Mouse (Mus musculus) yolk sac, embryonic 10.5 days (tissue): ENCODE measurements at regions not wholly inside any gene's neighbourhood (a gene's known extent, or its start where the extent isn't known, plus 50 kb on each side); places are given as distances from the start of the nearest gene placed in this dataset.
A peak's percentile ranks its signal among the peaks of the same experiment; 100 is the strongest.
"Not testable (repeated sequence)": the region's sequence is repeated elsewhere in the genome, so short reads cannot be mapped to it uniquely, and the experiment has no call there.

Experiments
- DNase-seq: peaks from one replicate; pipeline ENCODE4 v3.0.0-alpha.2; 2017; ENCODE audit warnings: low spot score

DNA sequence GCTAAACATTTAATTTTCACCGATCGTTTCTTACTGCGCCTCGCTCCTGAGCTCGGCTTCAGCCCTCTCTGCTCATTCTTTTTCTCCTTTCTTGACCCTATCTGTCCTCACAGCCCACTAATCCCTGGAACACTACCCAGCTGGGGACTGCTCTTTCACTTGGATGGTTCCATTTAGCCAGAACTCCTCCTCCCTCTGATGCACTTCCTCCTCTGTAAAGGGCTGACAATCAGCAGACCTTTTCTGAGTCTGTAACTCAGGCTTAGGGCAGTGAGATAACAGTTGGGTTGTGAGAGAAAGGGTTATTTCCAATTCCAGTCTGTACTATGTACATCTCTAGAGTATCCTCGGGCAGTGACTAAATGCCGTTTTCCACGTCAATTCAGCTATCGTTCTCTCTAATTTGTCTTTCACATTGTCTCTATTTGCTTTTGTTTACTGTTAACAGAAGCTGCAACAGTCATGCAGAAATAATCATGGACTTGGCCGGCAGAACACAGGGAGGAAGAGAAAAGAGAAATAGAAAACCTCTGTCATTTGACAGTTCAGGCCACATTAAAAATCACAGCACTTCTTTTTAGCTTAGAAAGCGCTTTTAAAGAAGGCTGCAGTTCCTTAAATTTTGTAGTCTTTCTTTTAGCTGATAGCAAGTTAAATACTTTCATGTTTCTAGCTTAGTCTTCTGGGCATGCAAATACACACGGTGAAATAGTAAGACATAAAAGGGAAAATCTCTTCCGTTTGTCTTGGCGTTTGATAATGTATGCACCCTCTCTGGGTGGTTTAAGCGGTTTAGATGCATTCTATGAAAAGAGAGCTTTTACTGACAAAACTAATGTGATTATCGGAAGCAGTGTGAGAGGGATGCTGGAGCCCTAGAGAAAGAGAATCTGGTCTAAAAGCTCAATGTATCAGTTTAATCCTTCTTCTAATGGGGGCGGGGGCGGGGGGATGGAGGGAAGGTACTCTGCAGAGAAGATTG is 94.7 kb upstream of the Fam181b start:
- peak; percentile 4 for DNase-seq

GRCm38 (mm10) chr7:92985683-92986070 is 94.0 kb upstream of the Fam181b start:
- DNase-seq, result no peak

DNA sequence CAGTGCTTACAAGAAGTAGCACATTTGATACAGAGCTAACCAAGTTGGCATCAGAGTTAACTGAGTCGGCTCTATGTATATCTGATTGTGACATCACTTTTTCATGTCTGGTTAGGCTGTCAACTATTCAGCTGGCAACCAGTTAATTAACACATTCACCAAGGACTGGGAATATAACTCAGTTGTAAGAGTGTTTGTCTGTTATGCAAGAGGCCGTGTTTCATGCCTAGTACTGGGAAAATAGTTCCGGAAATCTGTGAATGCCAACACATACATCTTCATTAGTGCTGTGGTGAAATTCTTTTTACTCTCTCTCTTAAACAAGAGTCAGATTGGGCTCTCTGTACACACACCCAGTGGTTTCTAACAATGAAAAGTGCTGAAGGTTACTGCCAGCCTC is 80.8 kb upstream of the Fam181b start:
- no peak for DNase-seq

DNA sequence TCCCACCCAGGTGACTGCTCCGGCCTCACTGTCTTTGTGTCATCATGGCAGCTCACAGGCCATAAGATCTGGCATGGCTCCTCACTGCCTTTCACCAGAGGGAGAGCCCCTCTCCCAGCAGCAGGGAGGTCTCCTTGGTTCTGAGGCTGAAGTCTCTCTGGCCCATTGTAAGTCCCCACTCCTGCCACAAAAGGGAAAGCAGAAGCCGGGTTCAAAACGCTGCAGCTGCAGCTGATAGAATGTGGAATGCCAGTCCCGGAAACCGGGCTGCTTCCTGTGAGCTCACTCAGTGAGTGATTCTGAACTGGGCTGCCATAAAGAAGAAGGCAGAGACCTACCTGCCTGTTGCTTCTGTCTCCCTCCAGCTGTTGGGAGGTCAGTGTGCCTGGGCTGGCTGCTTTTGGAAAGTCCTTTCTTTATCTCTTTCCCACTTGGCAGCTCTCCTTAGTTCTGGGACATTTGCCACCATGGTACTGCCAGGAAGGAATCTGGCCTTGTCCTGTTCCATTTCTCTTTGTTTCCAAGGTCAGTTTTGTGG is 72.9 kb upstream of the Fam181b start:
- not testable (repeated sequence) for DNase-seq

DNA sequence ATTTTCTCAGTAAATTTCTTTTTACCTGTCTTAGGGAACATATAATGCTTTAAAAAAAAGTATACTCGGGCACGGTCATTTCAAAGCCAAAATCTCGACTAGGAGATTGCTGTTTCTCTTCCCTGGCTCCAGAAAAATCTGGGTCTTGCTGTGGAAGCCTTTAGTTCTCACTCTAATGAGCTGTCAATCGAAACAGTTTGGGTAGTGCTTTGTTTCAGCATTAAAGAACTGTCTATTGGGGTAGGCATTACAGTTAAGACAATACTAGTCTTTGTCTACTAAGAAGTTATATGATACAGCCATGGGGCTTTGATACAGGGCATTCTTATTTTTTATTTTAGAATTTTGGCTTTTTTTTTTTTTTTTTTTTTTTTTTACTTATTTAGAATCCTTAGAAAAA is 71.9 kb upstream of the Fam181b start:
- no peak for DNase-seq

GRCm38 (mm10) chr7:93019390-93019789 is 60.3 kb upstream of the Fam181b start:
- DNase-seq, result no peak

DNA sequence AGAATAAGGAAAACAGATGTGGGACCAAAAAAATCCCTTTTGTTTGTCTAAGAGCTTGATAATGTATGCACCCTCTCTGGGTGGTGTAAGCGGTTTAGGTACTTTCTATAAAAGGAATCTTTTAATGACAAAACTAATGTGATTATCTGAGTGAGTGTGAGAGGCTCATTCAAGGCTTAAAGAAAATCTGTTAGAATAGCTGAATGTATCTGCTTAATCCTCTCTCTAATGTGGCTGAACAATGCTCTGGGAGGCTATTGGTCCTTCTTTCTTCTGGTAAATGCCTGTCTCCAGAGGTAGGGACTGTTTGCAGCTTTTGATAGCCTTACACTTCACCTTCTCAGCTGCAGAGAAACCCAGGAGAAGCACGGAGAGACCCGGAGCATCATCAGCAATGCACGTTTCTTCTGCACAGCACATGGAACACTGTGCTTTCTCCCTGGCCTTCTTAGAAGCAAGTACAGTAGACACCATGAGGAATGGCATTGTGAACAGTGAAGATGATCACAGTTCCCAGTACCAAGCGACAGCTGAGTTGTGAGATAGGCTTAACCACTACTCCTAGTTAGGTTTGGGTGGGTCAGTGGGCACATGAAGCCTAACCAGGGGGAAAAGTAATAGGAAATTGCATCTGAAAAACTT is 56.1 kb upstream of the Fam181b start:
- DNase-seq, result no peak

DNA sequence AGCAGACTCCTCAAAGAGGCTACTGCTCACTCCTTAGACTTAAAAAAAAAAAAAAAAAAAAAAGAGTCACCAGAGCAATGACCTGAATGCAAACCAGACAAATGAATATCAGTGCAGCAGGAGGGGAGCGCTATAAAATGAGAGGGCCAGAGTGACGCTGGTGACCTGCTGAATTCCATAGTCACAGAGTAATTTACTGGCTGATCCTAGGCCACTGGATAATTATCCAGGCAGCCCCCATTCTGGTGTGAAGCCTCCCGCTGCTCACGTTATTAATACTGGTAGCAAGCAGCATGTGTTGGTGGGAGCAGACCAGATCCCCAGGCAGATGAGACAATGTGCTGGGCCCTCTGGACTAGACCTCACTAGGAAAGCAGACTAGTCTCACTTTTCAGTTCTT is 53.4 kb upstream of the Fam181b start:
- DNase-seq, result no peak
